Comparison of ENCODE assay signal across 8 mouse cellular contexts in genomic region chr19:40366163-40366941, GRCm38 (mm10).
DNase-seq lines count a peak whose midpoint lies in the region; ATAC-seq and TF ChIP-seq lines count a peak whose summit lies in the region.

No protein-coding gene starts in this region.

- WGBS in spleen, adult 2 months: 16% methylated on average over 11 of the region's 11 CpGs

- no peak for TF ChIP-seq CTCF in MEL (IDR thresholded peaks at IDR 0.05 in 2 of 3, conservative IDR thresholded peaks at IDR 0.05 in 1 of 3; ENCODE audit: control insufficient read depth in 1 of 3, insufficient read depth in 1 of 3, low read depth in 2 of 3, low read length in 3 of 3, poor library complexity in 1 of 3, severe bottlenecking in 1 of 3)
- no peak for TF ChIP-seq CTCF in spleen, adult 2 months (IDR thresholded peaks at IDR 0.05; ENCODE audit: extremely low read depth, insufficient read depth, insufficient read length, insufficient replicate concordance)

- no peak overlapping the region for H3K9ac ChIP-seq in MEL (ENCODE audit: control insufficient read depth, low read depth, low read length, poor library complexity, severe bottlenecking)

- H3K4me1 ChIP-seq in MEL (ENCODE audit: control insufficient read depth in 1 of 2, insufficient read depth in 2 of 2, low read length in 2 of 2): no peaks in the 10 kb centered on the region
- peaks cover 6% of the 10 kb centered on the region; the same call in 1 of the 2 replicates for H3K4me1 ChIP-seq in spleen, adult 2 months (ENCODE audit: control insufficient read depth, insufficient read depth, insufficient read length)

- no peak for ATAC-seq in erythroid progenitor cell, adult 5-6 weeks (replicated peaks; ENCODE audit: low FRiP score, poor library complexity, severe bottlenecking)

- H3K79me2 ChIP-seq in MEL (ENCODE audit: control insufficient read depth, insufficient read depth, low read length, poor library complexity): no peaks in the 10 kb centered on the region

- TF ChIP-seq POLR2A in MEL (IDR thresholded peaks at IDR 0.05; ENCODE audit: control insufficient read depth in 1 of 2, insufficient read depth in 1 of 2, low read depth in 1 of 2, low read length in 2 of 2, poor library complexity in 1 of 2): no peak
- no peak for TF ChIP-seq POLR2A in spleen, adult 2 months (IDR thresholded peaks at IDR 0.05; ENCODE audit: low read depth, low read length)

- no peak for TF ChIP-seq EP300 in MEL (IDR thresholded peaks at IDR 0.05; ENCODE audit: low read depth in 1 of 2, low read length in 2 of 2)

- no peaks in the 10 kb centered on the region for H3K9me3 ChIP-seq in MEL (replicated peaks; ENCODE audit: insufficient read depth, low read length)

- H3K36me3 ChIP-seq in MEL (ENCODE audit: control insufficient read depth in 1 of 2, insufficient read depth in 2 of 2, low read length in 2 of 2): no peaks in the 10 kb centered on the region
- peaks cover 1% of the 10 kb centered on the region; the same call in 1 of the 2 replicates for H3K36me3 ChIP-seq in spleen, adult 2 months (ENCODE audit: control insufficient read depth, insufficient read depth, low read length)

- H3K4me3 ChIP-seq in MEL (ENCODE audit: control insufficient read depth in 1 of 2, insufficient read depth in 1 of 2, low read depth in 2 of 2, low read length in 2 of 2): no peak overlapping the region
- H3K4me3 ChIP-seq in spleen, adult 2 months (ENCODE audit: extremely low read depth, insufficient read depth, insufficient read length): peak overlapping the region; percentile 39; the same call in 1 of the 2 replicates

- no peak for TF ChIP-seq RAD21 in MEL (IDR thresholded peaks at IDR 0.05; ENCODE audit: low read depth, low read length)

- H3K27me3 ChIP-seq in MEL (ENCODE audit: control insufficient read depth in 1 of 2, insufficient read depth in 2 of 2, low read length in 2 of 2): no peaks in the 10 kb centered on the region
- H3K27me3 ChIP-seq in spleen, adult 2 months (ENCODE audit: control insufficient read depth, insufficient read depth, low read length): no peaks in the 10 kb centered on the region

- peak; percentile 33 for DNase-seq in 416B (ENCODE audit: low read depth)
- DNase-seq in MEL (ENCODE audit: low read depth, low spot score): peak; percentile 10
- peak; percentile 68 for DNase-seq in embryo, embryonic 11 days
- peak; percentile 77 to 88 for DNase-seq in heart, adult 9 months (ENCODE audit: low spot score in 2 of 2)
- peak; percentile 61 to 67 for DNase-seq in kidney, adult 8-10 months
- DNase-seq in lung, postnatal 14 days: peak; percentile 63
- peak; percentile 42 to 67 for DNase-seq in spleen, adult 2 months (ENCODE audit: low read depth in 1 of 2, low spot score in 2 of 2)

- H3K27ac ChIP-seq in MEL (ENCODE audit: control insufficient read depth, low read depth, low read length): no peak overlapping the region
- H3K27ac ChIP-seq in spleen, adult 2 months (ENCODE audit: insufficient read depth, low read length): peak overlapping the region; percentile 30; the same call in 1 of the 2 replicates

TF ChIP-seq in MEL, 35 proteins besides CTCF, POLR2A, EP300 and RAD21:
- TF ChIP-seq MAX (IDR thresholded peaks at IDR 0.05; ENCODE audit: low read length) (no peak), MYC (IDR thresholded peaks at IDR 0.05; ENCODE audit: low read depth, low read length) (no peak), TCF12 (IDR thresholded peaks at IDR 0.05; ENCODE audit: low read depth, low read length) (no peak), ELF1 (IDR thresholded peaks at IDR 0.05; ENCODE audit: low read depth, low read length) (no peak), ZNF384 (IDR thresholded peaks at IDR 0.05; ENCODE audit: low read depth, low read length) (no peak), ETS1 (IDR thresholded peaks at IDR 0.05; ENCODE audit: low read depth, low read length) (no peak), CHD1 (IDR thresholded peaks at IDR 0.05; ENCODE audit: low read depth, low read length) (no peak), TBP (IDR thresholded peaks at IDR 0.05; ENCODE audit: low read depth, low read length) (no peak), CHD2 (IDR thresholded peaks at IDR 0.05; ENCODE audit: low read length) (no peak), MEF2A (IDR thresholded peaks at IDR 0.05; ENCODE audit: extremely low read depth, insufficient replicate concordance, low read depth, low read length, poor library complexity, severe bottlenecking) (no peak), NRF1 (IDR thresholded peaks at IDR 0.05; ENCODE audit: insufficient read depth, low read depth, low read length, poor library complexity, severe bottlenecking) (no peak), SMC3 (IDR thresholded peaks at IDR 0.05; ENCODE audit: low read depth, low read length) (no peak), KAT2A (conservative IDR thresholded peaks at IDR 0.05; ENCODE audit: low read depth, low read length) (no peak), SIN3A (IDR thresholded peaks at IDR 0.05; ENCODE audit: low read length) (no peak), USF1 (IDR thresholded peaks at IDR 0.05; ENCODE audit: low read depth, low read length) (no peak), ZKSCAN1 (IDR thresholded peaks at IDR 0.05; ENCODE audit: low read depth, low read length) (no peak)
TF ChIP-seq in MEL: peak in this region for 0.

Comparison
In these comparisons a context has a peak if more than half of its experiments do, and no peak if none do; other contexts are left out.
1. DNase-seq: peak in every context shown above with its lines; median percentile 82 in heart, adult 9 months; 68 in embryo, embryonic 11 days; 64 in kidney, adult 8-10 months; 63 in lung, postnatal 14 days; 54 in spleen, adult 2 months; 33 in 416B; 10 in MEL.